Mouse (Mus musculus): ENCODE results near the gene Egfem1. TPM values are rescaled to one million over a fixed set of nuclear protein-coding genes. Genes with fewer than 3 reads are reported as not detected.

Egfem1 gene
- total and polyA plus RNA-seq, 3 experiments = not detected

GRCm38 (mm10) chr3:29707467-29707866 lies 625.6 kb downstream of the Egfem1 start:
- H3K9me3 ChIP-seq (replicated peaks; ENCODE audit: low read length) = no peaks in the 10 kb centered on the region
- no peak overlapping the region for H3K9ac ChIP-seq (ENCODE audit: insufficient read depth, low read depth)
- H3K27me3 ChIP-seq (replicated peaks) = no peaks in the 10 kb centered on the region
- dilution Hi-C loops (cut with MboI; ENCODE audit: extremely low pct_ligation_motif_present, extremely low pct_unique_long_range_greater_than_20kb, low sequenced_read_pairs) (no loop called here), in situ Hi-C loops (cut with MboI; ENCODE audit: low pct_ligation_motif_present, low pct_unique_long_range_greater_than_20kb, low sequenced_read_pairs) (no loop called here)
- no peak for TF ChIP-seq ZMIZ1 (IDR thresholded peaks at IDR 0.05; ENCODE audit: low read depth, low read length)
- TF ChIP-seq KAT2A (IDR thresholded peaks at IDR 0.05; ENCODE audit: insufficient replicate concordance, low read length) = no peak
- no peak for TF ChIP-seq ETS1 (conservative IDR thresholded peaks at IDR 0.05; ENCODE audit: low read depth, low read length)
- no peak for TF ChIP-seq MXI1 (IDR thresholded peaks at IDR 0.05; ENCODE audit: low read depth, low read length)
- no peak for TF ChIP-seq HCFC1 (IDR thresholded peaks at IDR 0.05; ENCODE audit: low read depth, low read length)
- TF ChIP-seq USF2 (conservative IDR thresholded peaks at IDR 0.05; ENCODE audit: low read depth, low read length) = no peak
- no peak for TF ChIP-seq RCOR1 (conservative IDR thresholded peaks at IDR 0.05; ENCODE audit: low read depth, low read length)
- TF ChIP-seq EP300 (IDR thresholded peaks at IDR 0.05; ENCODE audit: low read length) = no peak
- TF ChIP-seq POLR2AphosphoS2 (IDR thresholded peaks at IDR 0.05; ENCODE audit: low read depth, low read length) = no peak
- no peak for TF ChIP-seq ZKSCAN1 (IDR thresholded peaks at IDR 0.05; ENCODE audit: borderline replicate concordance, low read depth, low read length)
- TF ChIP-seq ZNF384 (IDR thresholded peaks at IDR 0.05; ENCODE audit: low read depth, low read length) = no peak
- no peak for TF ChIP-seq NRF1 (IDR thresholded peaks at IDR 0.05; ENCODE audit: low read depth, low read length)
- no peak for TF ChIP-seq RAD21 (IDR thresholded peaks at IDR 0.05; ENCODE audit: low read depth, low read length)
- no peak for TF ChIP-seq MEF2A (IDR thresholded peaks at IDR 0.05; ENCODE audit: borderline replicate concordance, low read depth, low read length)
- H3K4me3 ChIP-seq (replicated peaks in 1 of 3; ENCODE audit: low read depth in 2 of 3, low read length in 2 of 3, poor library complexity in 1 of 3) = no peak overlapping the region
- no peak for DNase-seq (ENCODE audit: extremely low read depth)
- no peaks in the 10 kb centered on the region for H3K79me2 ChIP-seq (replicated peaks; ENCODE audit: control insufficient read depth, extremely low read depth, insufficient read depth, poor library complexity, severe bottlenecking)
- H3K27ac ChIP-seq (ENCODE audit: insufficient read depth, low read depth) = no peak overlapping the region
- no peaks in the 10 kb centered on the region for H3K4me1 ChIP-seq (ENCODE audit: control insufficient read depth in 1 of 2, insufficient read depth in 2 of 2)
- no peak overlapping the region for H3K4me2 ChIP-seq (ENCODE audit: insufficient read depth, low read depth, poor library complexity, severe bottlenecking)
- no peaks in the 10 kb centered on the region for H3K36me3 ChIP-seq (replicated peaks in 1 of 2; ENCODE audit: control insufficient read depth in 1 of 2, insufficient read depth in 1 of 2, low read length in 1 of 2)

- no peak overlapping the region for H3K4me2 ChIP-seq (ENCODE audit: insufficient read depth, low read depth, poor library complexity, severe bottlenecking)
- no peak overlapping the region for H3K4me3 ChIP-seq (replicated peaks in 1 of 3; ENCODE audit: low read depth in 2 of 3, low read length in 2 of 3, poor library complexity in 1 of 3)
- H3K4me1 ChIP-seq (ENCODE audit: control insufficient read depth in 1 of 2, insufficient read depth in 2 of 2) = no peaks in the 10 kb centered on the region
- DNase-seq (ENCODE audit: extremely low read depth) = peak; percentile 1
- in situ Hi-C loops (cut with MboI; ENCODE audit: low pct_ligation_motif_present, low pct_unique_long_range_greater_than_20kb, low sequenced_read_pairs) = no loop called here
- no peak overlapping the region for H3K27ac ChIP-seq (ENCODE audit: insufficient read depth, low read depth)
- H3K27me3 ChIP-seq (replicated peaks) = no peaks in the 10 kb centered on the region
- no peak overlapping the region for H3K9ac ChIP-seq (ENCODE audit: insufficient read depth, low read depth)
- no peaks in the 10 kb centered on the region for H3K9me3 ChIP-seq (replicated peaks; ENCODE audit: low read length)
- no peaks in the 10 kb centered on the region for H3K36me3 ChIP-seq (replicated peaks in 1 of 2; ENCODE audit: control insufficient read depth in 1 of 2, insufficient read depth in 1 of 2, low read length in 1 of 2)
- no peaks in the 10 kb centered on the region for H3K79me2 ChIP-seq (replicated peaks; ENCODE audit: control insufficient read depth, extremely low read depth, insufficient read depth, poor library complexity, severe bottlenecking)
- TF ChIP-seq RCOR1 (conservative IDR thresholded peaks at IDR 0.05; ENCODE audit: low read depth, low read length) (no peak), RAD21 (IDR thresholded peaks at IDR 0.05; ENCODE audit: low read depth, low read length) (peak; percentile 29), CTCF (conservative IDR thresholded peaks at IDR 0.05 in 1 of 2, IDR thresholded peaks at IDR 0.05 in 1 of 2; ENCODE audit: low read depth in 2 of 2, low read length in 2 of 2) (peak in 1 of 2 experiments; percentile 17; a peak in 1 of 4 replicates)
- dilution Hi-C loops (cut with MboI; ENCODE audit: extremely low pct_ligation_motif_present, extremely low pct_unique_long_range_greater_than_20kb, low sequenced_read_pairs) = no loop called here
Observed at GRCm38 (mm10) chr3:29726376-29726967, 644.6 kb downstream of the Egfem1 start.
